Mouse (Mus musculus) MEL (cell line): ENCODE measurements around the gene Angpt4. TPM values are rescaled to one million over a fixed set of nuclear protein-coding genes. Genes with fewer than 3 reads are reported as not detected.

Experiments
- DNase-seq: peaks from one replicate; pipeline ENCODE4 v3.0.0; 2011; ENCODE audit warnings: low read depth, low spot score
- H3K27ac ChIP-seq: 2 replicates; pipeline ENCODE4 v1.5.1; 2012; ENCODE audit warnings: low read depth, mild to moderate bottlenecking, control low read depth, low read length, moderate library complexity; ENCODE audit not compliant: control insufficient read depth
- H3K27me3 ChIP-seq, 2 experiments: fragments of 150-350 bp in 1 of 2; sonication (generic) in 1 of 2; 2 replicates each; pipeline ENCODE4 v1.6.1; 2012; ENCODE audit warnings: low read length in 2 of 2, mild to moderate bottlenecking in 2 of 2, improper control_type of control experiment in 1 of 2, moderate library complexity in 1 of 2; ENCODE audit not compliant: insufficient read depth in 2 of 2, control insufficient read depth in 1 of 2
- H3K36me3 ChIP-seq, 2 experiments: 2 replicates each; pipeline ENCODE4 v1.6.1; 2012 to 2014; ENCODE audit warnings: low read length in 2 of 2, improper control_type of control experiment in 1 of 2, inconsistent platforms in 1 of 2, mild to moderate bottlenecking in 1 of 2; ENCODE audit not compliant: insufficient read depth in 2 of 2, control insufficient read depth in 1 of 2
- H3K4me1 ChIP-seq, 2 experiments: fragments of 150-350 bp in 1 of 2; sonication (generic) in 1 of 2; 2 replicates each; pipeline ENCODE4 v1.6.1; 2012; ENCODE audit warnings: low read length in 2 of 2, improper control_type of control experiment in 1 of 2, mild to moderate bottlenecking in 1 of 2; ENCODE audit not compliant: insufficient read depth in 2 of 2, control insufficient read depth in 1 of 2
- H3K4me3 ChIP-seq, 2 experiments: fragments of 150-350 bp in 1 of 2; sonication (generic) in 1 of 2; 2 replicates each; pipeline ENCODE4 v1.5.1; 2012; ENCODE audit warnings: low read depth in 2 of 2, low read length in 2 of 2, mild to moderate bottlenecking in 2 of 2, moderate library complexity in 2 of 2, control low read depth in 1 of 2, improper control_type of control experiment in 1 of 2; ENCODE audit not compliant: control insufficient read depth in 1 of 2, insufficient read depth in 1 of 2
- H3K79me2 ChIP-seq: 2 replicates; pipeline ENCODE4 v1.6.1; 2012; ENCODE audit warnings: mild to moderate bottlenecking, low read length, moderate library complexity; ENCODE audit not compliant: control insufficient read depth, poor library complexity, insufficient read depth
- H3K9ac ChIP-seq: 2 replicates; pipeline ENCODE4 v1.6.1; 2012; ENCODE audit warnings: low read depth, mild to moderate bottlenecking, control low read depth, low read length, moderate library complexity; ENCODE audit not compliant: control insufficient read depth, poor library complexity, severe bottlenecking
- H3K9me3 ChIP-seq: fragments of 150-350 bp; sonication (generic); replicated peaks from 2 replicates; pipeline ENCODE4 v1.6.1; 2012; ENCODE audit warnings: mild to moderate bottlenecking, low read length, improper control_type of control experiment, moderate library complexity; ENCODE audit not compliant: insufficient read depth
- BHLHE40 ChIP-seq: IDR thresholded peaks from 2 replicates; pipeline ENCODE4 v1.6.1; 2012; ENCODE audit warnings: low read depth, mild to moderate bottlenecking, inconsistent platforms, low read length, improper control_type of control experiment, borderline replicate concordance
- CHD1 ChIP-seq: IDR thresholded peaks from 2 replicates; pipeline ENCODE4 v1.6.1; 2012; ENCODE audit warnings: low read depth, mild to moderate bottlenecking, inconsistent platforms, low read length, improper control_type of control experiment
- CTCF ChIP-seq, 3 experiments: IDR thresholded peaks in 2 of 3; conservative IDR thresholded peaks in 1 of 3; 2 replicates each; pipeline ENCODE4 v1.5.1; 2011 to 2012; ENCODE audit warnings: low read length in 3 of 3, low read depth in 2 of 3, mild to moderate bottlenecking in 2 of 3, improper control_type of control experiment in 1 of 3, inconsistent platforms in 1 of 3, mixed read lengths in 1 of 3, moderate library complexity in 1 of 3; ENCODE audit not compliant: control insufficient read depth in 1 of 3, insufficient read depth in 1 of 3, poor library complexity in 1 of 3, severe bottlenecking in 1 of 3
- GABPA ChIP-seq: IDR thresholded peaks from 2 replicates; pipeline ENCODE4 v1.6.1; 2012; ENCODE audit warnings: low read depth, mild to moderate bottlenecking, inconsistent platforms, low read length, improper control_type of control experiment, moderate library complexity
- GATA1 ChIP-seq: IDR thresholded peaks from 2 replicates; pipeline ENCODE4 v1.6.1; 2011; ENCODE audit warnings: low read depth, low read length, improper control_type of control experiment
- HCFC1 ChIP-seq: IDR thresholded peaks from 2 replicates; pipeline ENCODE4 v1.6.1; 2012; ENCODE audit warnings: low read depth, mild to moderate bottlenecking, inconsistent platforms, low read length, improper control_type of control experiment, moderate library complexity
- KAT2A ChIP-seq: conservative IDR thresholded peaks from 2 replicates; pipeline ENCODE4 v1.6.1; 2012; ENCODE audit warnings: low read depth, low read length, improper control_type of control experiment, inconsistent platforms
- MEF2A ChIP-seq: IDR thresholded peaks from 2 replicates; pipeline ENCODE4 v1.6.1; 2014; ENCODE audit warnings: low read depth, mild to moderate bottlenecking, inconsistent platforms, low read length, improper control_type of control experiment; ENCODE audit not compliant: poor library complexity, insufficient replicate concordance, severe bottlenecking; ENCODE audit errors: extremely low read depth
- MYB ChIP-seq: IDR thresholded peaks from 2 replicates; pipeline ENCODE4 v1.6.1; 2011; ENCODE audit warnings: mild to moderate bottlenecking, low read depth, low read length, improper control_type of control experiment
- NELFE ChIP-seq: IDR thresholded peaks from 2 replicates; pipeline ENCODE4 v1.6.1; 2011; ENCODE audit warnings: low read depth, low read length, improper control_type of control experiment
- POLR2A ChIP-seq, 2 experiments: IDR thresholded peaks; 2 replicates each; pipeline ENCODE4 v1.6.1; 2011 to 2012; ENCODE audit warnings: low read length in 2 of 2, mild to moderate bottlenecking in 2 of 2, control low read depth in 1 of 2, improper control_type of control experiment in 1 of 2, low read depth in 1 of 2, moderate library complexity in 1 of 2; ENCODE audit not compliant: control insufficient read depth in 1 of 2, insufficient read depth in 1 of 2, poor library complexity in 1 of 2
- RAD21 ChIP-seq: IDR thresholded peaks from 2 replicates; pipeline ENCODE4 v1.6.1; 2011; ENCODE audit warnings: mild to moderate bottlenecking, low read depth, low read length, improper control_type of control experiment
- SIN3A ChIP-seq: IDR thresholded peaks from 2 replicates; pipeline ENCODE4 v1.6.1; 2012; ENCODE audit warnings: low read length, improper control_type of control experiment, inconsistent platforms
- SMC3 ChIP-seq: IDR thresholded peaks from 2 replicates; pipeline ENCODE4 v1.6.1; 2011; ENCODE audit warnings: low read depth, low read length, improper control_type of control experiment
- UBTF ChIP-seq: IDR thresholded peaks from 2 replicates; pipeline ENCODE4 v1.6.1; 2012; ENCODE audit warnings: low read depth, mild to moderate bottlenecking, inconsistent platforms, low read length, improper control_type of control experiment, moderate library complexity, borderline replicate concordance; ENCODE audit not compliant: insufficient read depth
- USF2 ChIP-seq, 2 experiments: IDR thresholded peaks; 2 replicates each; pipeline ENCODE4 v1.6.1; 2011 to 2012; ENCODE audit warnings: improper control_type of control experiment in 2 of 2, low read length in 2 of 2, borderline replicate concordance in 1 of 2, inconsistent platforms in 1 of 2, low read depth in 1 of 2, mild to moderate bottlenecking in 1 of 2; ENCODE audit not compliant: insufficient read depth in 1 of 2
- ZMIZ1 ChIP-seq: IDR thresholded peaks from 2 replicates; pipeline ENCODE4 v1.6.1; 2012; ENCODE audit warnings: low read depth, mild to moderate bottlenecking, inconsistent platforms, low read length, improper control_type of control experiment, moderate library complexity
- polyA plus RNA-seq, 2 experiments: library from polyadenylated mRNA; stranded (reverse) in 1 of 2; unstranded in 1 of 2; fragments of >175 nt in 1 of 2; fragments of >200 nt in 1 of 2; gene quantifications; 2 replicates each; pipeline versions ENCODE4 v1.2.1 to v1.2.4; 2012; ENCODE audit warnings: low replicate concordance in 2 of 2, low read depth in 1 of 2; ENCODE audit not compliant: insufficient read length in 2 of 2, insufficient read depth in 1 of 2, missing spikeins in 1 of 2
- total RNA-seq: library from RNA; depleted of rRNA; stranded (reverse); fragments of 300-350 nt; gene quantifications from 2 replicates; pipeline ENCODE4 v1.2.3, GENCODE M21; 2012

Angpt4 gene
- total and polyA plus RNA-seq, 3 experiments: not detected

GRCm38 (mm10) chr2:151967176-151967750, 56.3 kb downstream of the Angpt4 start:
- Histone ChIP-seq H3K4me3 (no peak overlapping the region), H3K9me3 (no peaks in the 10 kb centered on the region), H3K27me3 (no peaks in the 10 kb centered on the region), H3K36me3 (peaks cover 0 to 2% of the 10 kb centered on the region in 2 experiments; a peak in 1 of 4 replicates), H3K79me2 (no peaks in the 10 kb centered on the region), H3K27ac (no peak overlapping the region), H3K9ac (no peak overlapping the region), H3K4me1 (peaks cover 0 to 7% of the 10 kb centered on the region in 2 experiments; a peak in 1 of 4 replicates)
- DNase-seq: no peak
- TF ChIP-seq CHD1: no peak
- no peak for TF ChIP-seq CTCF (IDR thresholded peaks at IDR 0.05 in 2 of 3, conservative IDR thresholded peaks at IDR 0.05 in 1 of 3; ENCODE audit: control insufficient read depth in 1 of 3, insufficient read depth in 1 of 3, low read depth in 2 of 3, low read length in 3 of 3, poor library complexity in 1 of 3, severe bottlenecking in 1 of 3)
- TF ChIP-seq ZMIZ1: no peak
- TF ChIP-seq MYB: no peak
- TF ChIP-seq HCFC1: no peak
- TF ChIP-seq MEF2A: no peak
- TF ChIP-seq RAD21: no peak
- TF ChIP-seq KAT2A: no peak
- TF ChIP-seq SMC3: no peak
- TF ChIP-seq SIN3A: no peak
- no peak for TF ChIP-seq GATA1
- no peak for TF ChIP-seq GABPA

GRCm38 (mm10) chr2:151967792-151968191, 56.8 kb downstream of the Angpt4 start:
- Histone ChIP-seq H3K27me3 (no peaks in the 10 kb centered on the region), H3K27ac (no peak overlapping the region), H3K79me2 (no peaks in the 10 kb centered on the region), H3K9ac (no peak overlapping the region), H3K4me1 (peaks cover 0 to 7% of the 10 kb centered on the region in 2 experiments; a peak in 1 of 4 replicates), H3K36me3 (peaks cover 0 to 2% of the 10 kb centered on the region in 2 experiments; a peak in 1 of 4 replicates), H3K9me3 (no peaks in the 10 kb centered on the region), H3K4me3 (no peak overlapping the region)
- peak; percentile 33 for DNase-seq
- TF ChIP-seq POLR2A (IDR thresholded peaks at IDR 0.05; ENCODE audit: control insufficient read depth in 1 of 2, insufficient read depth in 1 of 2, low read depth in 1 of 2, low read length in 2 of 2, poor library complexity in 1 of 2) (no peak), USF2 (IDR thresholded peaks at IDR 0.05; ENCODE audit: borderline replicate concordance in 1 of 2, insufficient read depth in 1 of 2, low read depth in 1 of 2, low read length in 2 of 2) (no peak), HCFC1 (no peak), BHLHE40 (no peak), UBTF (no peak), KAT2A (no peak), NELFE (no peak)
